Mouse (Mus musculus) testis, postnatal 10 days (tissue): Measurements from ENCODE around the gene Rgs6.

ENCODE experiments used
- DNase-seq: peaks from one replicate; pipeline ENCODE4 v3.0.0; 2021; ENCODE audit warnings: low spot score

Gene Rgs6

DNA sequence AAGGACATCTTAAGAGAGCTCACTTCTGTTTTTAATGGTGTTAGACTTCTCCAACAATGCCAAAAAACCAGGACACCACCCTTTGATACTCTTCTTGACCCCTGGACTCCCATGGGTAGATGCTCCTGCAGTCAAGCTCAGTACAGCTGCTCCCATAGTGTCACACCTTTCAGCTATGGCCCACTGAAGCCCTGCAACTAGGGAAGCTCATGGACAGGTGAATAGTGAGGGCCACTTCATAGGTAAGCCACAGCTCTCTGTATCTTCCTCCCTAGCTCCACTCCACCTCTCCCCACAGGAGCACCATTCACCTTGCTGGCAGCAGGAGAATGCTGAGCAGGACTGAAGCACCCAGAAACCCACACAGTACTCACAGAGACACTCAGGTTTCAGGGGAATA is 384.6 kb downstream of the Rgs6 start:
- DNase-seq: no peak

DNA sequence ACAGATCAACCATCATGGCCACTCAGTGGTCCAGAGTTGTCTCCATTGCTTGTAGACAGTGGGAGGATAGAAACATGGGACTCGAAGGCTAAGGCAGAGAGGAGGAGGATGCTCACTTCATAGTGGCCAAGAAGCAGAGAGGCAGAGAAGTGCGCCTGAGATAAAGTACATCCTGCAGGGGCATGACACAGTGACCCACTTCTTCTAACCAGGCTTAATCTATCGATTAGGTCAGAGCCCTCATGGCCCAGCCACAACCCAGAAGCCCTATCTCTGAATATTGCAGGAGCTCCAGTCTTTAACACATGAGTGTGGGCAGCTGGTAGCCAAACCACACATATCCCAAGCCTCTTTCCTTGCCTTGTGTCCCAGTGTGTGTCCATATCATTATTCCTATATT is 385.7 kb downstream of the Rgs6 start:
- no peak for DNase-seq

DNA sequence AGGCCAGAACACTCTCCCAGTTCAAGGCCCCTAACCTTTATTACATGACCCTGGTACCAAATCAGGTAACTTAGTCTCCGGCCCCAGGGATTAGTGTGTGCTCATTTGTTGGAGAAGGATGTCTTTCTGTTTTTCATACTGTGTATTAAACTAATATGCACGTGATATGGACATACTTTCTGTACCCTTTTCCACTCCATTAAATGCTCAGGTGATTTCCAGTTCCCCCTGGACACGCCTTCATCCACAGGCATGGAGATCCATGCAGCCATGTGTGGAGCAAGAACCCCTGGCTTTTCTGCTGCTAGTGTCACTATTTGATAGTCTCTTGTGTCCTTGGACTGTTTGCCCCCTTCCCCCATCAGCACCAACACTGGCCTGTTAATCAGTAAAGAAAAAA is 390.2 kb downstream of the Rgs6 start:
- no peak for DNase-seq

DNA sequence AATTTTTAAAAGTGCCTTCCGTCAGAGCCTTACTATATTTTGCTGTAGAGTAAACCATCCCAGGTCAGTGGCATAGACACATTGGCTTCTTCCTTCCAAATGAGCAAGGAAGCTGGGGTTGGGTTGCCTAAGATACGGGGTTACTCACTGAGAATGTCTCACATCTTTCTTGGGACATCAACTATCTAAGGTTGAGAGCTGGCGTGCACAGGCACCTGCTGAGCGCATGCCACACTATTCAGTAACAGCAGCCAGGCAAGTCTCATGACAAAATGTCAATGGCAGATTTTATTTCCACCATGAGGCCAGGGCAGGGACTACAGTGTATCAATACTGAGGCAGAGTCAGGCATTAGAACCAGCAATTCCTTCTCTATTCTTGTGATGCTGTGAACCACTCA is 394.6 kb downstream of the Rgs6 start:
- DNase-seq: no peak

DNA sequence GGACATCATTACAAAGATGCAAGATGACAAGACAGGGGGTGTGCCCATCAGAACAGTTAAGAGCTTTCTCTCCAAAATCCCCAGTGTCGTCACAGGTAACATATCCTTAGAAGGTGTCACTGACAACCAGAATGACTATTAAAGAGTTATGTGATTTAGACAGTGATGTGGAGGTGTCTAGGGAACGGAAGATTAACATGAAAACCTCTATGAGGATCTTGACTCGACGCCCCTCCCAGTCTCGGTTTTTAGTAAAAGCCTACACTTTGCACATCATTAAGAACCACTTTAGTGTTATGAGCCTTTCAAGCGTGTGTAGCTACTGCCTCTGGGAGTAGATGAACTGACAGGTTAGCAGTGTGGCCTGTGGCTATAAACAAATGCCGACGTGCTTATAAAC is 397.2 kb downstream of the Rgs6 start:
- DNase-seq: no peak

DNA sequence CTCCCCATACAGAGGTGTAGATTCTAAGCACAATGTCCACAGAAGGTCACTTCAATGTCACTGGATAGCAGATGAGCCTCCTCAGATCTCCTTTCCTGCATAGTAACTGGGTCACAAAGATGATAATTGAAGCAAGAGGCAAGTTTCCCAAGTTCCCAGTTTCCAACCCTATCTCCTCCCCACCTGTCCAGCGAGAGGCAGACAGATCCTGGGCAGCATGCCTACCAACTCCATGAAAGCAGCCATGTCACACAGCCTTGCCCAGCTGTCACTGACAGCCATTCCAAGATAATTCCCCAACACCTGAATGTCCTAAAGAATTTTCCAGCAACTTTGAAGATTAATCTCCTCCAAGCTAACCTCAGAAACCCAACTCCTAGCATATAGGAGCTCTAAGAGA is 399.6 kb downstream of the Rgs6 start:
- DNase-seq: no peak

DNA sequence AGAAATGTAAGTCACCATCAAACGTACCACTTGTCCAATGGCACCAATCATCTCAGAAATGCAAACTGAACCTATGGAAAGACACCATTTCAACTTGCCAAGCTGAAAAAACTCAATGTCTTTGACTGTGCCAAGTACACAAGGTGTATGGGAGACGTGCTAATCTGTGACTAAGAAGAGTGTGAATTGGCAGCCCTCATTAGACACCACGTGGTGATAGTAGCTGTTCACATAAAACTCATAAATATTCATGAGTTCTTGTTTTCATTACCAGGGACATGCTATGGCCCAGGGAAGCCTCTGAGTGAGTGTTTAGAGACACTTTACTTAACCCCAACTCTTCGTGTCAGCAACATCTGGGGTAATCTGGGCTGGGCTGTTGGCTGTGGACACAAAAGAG is 405.8 kb downstream of the Rgs6 start:
- DNase-seq: no peak

DNA sequence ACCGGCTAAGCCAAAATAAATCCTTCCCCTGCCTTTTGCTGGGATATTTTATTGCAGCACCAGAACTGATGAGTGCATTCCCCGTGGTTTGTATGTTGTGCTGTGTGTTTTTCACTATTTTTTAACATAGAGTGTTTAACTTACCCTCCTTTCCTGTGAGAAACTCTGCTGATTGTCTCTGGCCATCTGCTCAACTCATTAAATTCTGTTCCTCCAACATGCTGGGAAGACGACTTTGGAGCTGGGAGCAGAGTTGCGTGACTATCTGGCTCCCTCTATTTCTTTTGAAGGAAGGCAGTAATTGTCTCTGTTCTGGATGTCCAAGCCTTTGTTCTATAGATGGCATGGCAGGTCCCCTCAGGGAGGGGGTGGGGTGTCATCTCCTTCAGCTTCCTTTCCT is 408.7 kb downstream of the Rgs6 start:
- no peak for DNase-seq

DNA sequence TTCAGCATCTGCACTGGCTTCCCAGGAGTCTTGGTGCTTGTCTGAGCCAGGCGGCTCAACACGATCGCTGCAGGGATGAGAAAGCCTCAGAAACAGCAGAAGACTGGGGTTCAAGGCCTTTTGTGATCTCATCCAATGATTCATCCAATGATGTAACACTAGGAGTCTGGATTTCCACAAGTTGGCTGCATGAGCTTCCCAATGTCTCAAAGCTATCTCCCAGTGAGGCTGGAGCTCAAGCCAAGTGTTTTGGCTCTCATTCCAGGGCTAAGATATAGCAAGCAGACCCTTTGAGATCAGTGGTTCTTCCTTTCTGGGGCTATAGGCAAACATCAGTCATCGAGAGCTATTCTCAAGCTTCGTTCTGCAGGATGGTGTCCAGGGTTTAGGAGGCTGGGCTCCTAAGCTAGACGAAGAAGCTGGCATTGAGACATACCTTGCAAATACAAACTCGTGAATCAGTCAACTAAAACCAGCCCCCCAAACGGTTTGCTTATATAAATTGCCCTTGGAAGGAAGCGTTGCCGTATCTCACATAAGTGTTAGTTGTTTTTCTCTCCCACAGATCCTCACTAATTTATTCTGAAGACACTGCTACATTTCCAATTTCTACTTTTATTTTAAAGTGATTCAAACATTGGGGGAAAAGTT is 410.7 kb downstream of the Rgs6 start:
- DNase-seq: no peak

DNA sequence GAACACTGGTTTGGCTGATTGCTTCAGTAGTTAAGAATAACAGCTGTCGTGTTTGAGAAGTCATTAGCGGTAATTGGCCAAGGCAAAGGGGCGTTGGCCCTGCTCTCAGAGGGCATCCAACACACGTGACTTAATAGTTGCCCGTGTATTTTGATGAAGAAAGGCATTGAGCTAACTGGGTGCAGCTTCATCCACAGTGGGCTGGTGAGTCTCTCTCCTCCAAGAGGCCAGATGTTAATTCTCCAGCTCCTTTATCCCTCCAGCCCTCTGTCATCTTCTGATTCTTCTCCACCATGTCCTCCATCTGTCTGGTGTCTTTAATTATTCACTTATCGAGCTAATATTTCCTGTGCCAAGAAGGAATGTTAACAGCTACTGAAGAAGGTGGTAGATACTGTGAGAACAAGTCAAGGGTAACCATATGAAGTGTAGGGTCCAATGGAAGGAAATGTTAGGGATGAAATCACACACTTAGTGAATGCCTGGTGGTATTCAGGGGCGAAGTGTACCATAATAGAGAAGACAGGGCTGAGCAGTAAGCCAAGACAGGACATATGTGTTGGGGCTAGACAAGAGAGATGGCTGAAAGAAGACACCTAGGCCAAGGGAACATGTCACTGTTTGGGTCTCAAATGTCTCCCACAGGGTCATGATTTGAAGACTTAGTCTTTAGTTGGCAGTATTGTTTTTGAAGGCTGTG is 411.4 kb downstream of the Rgs6 start:
- no peak for DNase-seq

DNA sequence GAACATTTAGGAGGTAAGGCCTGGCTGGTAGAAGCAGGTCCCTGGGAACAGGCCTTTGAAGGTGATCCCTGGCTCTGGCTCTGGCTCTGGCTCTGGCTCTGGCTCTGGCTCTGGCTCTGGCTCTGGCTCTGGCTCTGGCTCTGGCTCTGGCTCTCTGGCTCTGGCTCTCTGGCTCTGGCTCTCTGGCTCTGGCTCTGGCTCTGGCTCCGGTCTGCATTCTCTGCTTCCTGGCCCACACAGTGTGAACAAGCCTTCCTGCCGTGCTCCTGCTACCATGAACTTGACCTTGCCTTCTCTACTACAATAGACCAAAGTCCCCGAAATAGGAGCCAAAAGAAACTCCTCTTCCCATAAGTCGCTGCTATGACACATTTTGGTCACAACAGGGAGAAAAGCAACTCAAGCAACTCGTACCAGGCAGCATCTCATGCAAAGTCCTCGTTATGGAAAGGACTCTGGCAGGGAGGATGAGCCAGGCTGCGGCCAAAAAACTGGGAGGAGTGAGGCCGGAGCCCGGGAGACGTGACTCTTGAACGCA is 412.0 kb downstream of the Rgs6 start:
- DNase-seq: no peak

DNA sequence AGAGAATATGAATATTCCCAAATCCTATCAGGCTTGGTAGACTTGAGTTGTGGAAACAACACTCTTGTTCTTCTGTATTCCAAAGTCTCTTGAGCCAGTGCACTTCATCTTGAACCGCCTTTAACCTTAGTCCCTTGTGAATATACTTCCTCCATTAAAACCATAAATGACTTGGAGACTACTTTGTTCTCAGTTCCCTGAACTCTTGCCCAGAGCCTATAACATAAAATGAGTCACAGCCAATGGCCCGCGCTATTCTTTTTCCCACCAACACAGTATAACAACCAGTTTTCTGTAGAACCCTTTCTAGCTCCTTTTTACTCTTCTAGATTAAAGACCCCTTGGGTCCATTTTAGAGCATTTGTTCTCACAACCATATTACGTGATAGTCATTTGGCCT is 412.9 kb downstream of the Rgs6 start:
- no peak for DNase-seq

DNA sequence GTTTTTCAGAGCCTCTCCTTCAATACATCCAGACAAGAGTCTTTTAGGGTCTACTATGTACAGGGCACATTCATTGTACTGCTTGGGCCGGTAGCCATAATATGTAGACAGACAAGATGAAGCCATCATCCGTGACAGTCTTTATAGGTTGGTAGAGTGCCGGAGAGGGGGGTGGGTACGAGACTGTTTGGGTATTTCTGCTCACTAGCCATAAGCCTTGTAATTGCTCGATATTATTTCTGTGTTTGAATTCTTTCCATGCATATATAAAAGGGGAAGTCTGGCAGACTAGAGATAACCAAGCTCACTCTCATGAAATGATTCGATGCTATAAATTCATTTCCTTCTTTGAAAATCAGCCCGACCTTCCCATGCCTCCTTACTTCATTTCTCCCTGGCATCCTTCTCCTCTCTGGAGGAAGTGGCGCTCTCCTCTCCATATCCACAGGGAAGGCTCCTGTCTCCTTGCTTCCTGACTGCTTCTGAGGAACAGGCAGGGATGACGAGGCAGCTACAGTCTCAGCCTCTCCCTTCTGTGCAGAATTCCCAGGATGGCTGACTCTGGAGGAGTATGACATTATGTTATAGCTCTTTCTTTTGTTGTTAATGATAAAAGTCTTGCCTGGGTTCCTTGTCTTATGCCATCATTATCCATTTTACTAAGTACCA is 416.1 kb downstream of the Rgs6 start:
- DNase-seq: no peak

DNA sequence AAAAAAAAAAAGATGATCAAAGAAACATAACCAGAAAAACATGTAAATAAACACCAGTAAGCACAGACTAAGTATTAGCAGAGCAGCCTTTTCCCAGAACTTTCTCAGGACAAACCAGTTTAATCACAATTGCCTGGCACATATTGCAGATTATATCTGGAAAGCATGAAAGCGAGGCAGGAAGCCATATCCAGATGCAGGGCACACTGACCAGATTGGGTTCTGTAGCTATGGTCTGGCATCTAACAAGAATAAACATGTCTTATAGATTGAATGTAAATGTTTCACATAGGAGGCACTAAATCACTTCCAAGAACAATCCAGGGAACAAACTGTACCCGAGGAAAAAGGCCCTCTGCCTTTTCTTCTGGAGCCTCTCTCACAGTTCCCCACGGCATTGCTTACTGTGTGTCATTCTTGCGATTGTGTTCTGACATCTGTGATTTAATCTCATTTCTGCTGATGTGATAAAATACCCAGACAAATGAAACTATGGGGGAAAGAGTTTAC is 423.0 kb downstream of the Rgs6 start:
- no peak for DNase-seq

DNA sequence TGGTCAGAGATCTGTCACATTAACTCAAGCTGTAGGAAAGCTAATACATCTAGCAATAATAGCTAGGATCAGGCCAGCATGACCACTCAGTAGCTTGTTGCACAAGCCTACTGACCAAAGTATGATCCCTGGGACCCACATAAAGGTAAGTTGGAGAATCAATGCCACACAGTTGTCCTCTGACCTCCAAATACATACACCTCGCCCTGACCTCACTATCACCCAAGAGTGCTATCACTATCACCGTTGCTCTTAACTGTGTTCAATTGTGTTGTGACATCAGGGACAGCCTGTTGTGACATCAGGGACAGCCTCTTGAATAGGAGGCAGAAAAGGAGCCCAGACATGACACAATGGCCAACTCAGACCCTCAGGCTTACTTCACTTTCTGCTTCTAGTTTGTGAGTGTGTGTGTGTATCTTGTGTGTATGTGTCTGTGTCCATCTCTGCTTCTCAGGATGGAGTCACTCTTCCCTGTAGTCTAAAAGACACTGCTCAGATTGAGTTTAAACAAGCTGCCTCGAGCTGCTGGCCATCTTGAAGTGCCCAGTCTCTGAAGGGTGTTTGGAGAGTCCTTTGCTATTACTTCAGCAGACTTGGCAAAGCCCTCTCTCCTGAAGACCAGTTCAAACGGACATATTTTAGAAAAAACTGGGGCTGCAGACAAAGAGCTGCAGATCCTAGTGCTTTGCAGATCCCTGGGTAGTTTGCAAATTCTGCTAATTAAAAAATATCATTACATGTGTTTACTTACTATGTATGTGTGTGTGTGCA is 426.0 kb downstream of the Rgs6 start:
- no peak for DNase-seq

DNA sequence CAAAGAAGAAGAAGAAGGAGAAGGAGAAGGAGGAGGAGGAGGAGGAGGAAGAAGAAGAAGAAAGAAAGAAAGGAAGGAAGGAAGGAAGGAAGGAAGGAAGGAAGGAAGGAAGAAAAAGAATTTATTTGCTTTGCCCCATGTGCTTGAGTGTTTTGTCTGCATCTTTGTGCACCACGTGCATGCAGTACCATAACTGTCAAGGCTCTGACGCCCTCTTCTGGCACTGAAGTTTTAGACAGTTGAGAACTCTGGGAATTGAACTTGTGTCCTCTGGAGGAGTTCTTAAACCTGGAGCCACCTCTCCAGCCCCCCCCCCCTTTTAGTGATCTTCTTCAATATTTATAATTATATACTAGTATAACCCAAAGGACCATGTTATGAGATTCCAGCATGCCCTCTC is 426.8 kb downstream of the Rgs6 start:
- DNase-seq: no peak

DNA sequence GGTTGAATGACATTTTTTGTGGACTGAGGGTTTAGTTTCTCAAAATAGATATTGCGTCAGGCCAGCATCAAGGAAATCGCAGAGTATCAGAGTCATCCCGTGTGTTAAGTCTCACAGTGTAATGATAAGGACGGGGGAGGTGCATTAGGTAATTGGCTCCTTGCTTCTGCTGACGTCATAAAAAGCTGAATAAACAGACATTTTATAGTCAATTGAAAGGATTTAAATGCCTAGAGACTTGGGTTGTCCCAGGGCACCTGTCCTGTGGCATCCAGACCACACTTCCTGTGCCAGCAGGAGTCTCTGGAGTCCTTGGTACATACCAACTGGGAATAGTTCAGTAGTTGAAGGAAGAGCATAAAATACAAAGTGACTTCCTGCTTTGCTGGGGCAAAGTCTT is 427.3 kb downstream of the Rgs6 start:
- DNase-seq: no peak

DNA sequence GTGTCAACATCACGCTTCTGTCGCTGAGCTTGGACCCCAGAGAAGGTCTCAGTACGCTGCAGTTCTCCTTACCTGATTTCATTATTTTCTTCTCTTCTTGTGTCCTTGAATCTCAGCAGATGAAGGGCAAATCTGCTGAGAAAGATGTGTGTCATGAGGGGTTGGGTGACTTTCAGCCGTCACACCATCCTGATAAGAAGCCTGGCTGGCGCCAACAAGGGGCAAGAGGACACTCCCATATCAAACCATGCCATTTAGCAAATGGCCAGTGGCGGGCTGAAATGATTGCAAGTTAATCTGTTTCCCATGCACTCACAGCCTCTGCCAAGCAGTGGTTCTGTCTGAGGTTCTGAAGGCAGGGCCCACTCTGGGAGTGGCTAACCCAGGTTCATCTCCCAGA is 428.4 kb downstream of the Rgs6 start:
- DNase-seq: no peak

DNA sequence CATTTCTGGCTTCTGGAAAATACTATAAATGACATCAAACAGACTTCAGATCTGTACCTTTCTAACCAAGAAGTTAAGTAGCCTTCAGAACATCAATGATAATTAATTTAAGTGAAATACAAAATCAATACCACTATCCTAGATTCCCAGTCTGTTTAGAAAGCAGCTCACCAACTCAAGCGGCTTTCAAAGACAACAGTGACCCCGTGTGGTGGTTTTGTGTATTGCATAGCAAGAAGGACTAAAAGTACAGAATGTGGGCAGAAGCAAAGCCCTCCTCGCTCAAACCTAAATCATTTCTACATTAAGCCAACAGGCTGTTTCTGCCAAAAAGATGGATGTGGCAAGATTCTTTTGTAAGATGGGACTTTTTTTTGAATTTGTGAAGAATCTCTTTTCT is 429.9 kb downstream of the Rgs6 start:
- DNase-seq: peak; percentile 91

DNA sequence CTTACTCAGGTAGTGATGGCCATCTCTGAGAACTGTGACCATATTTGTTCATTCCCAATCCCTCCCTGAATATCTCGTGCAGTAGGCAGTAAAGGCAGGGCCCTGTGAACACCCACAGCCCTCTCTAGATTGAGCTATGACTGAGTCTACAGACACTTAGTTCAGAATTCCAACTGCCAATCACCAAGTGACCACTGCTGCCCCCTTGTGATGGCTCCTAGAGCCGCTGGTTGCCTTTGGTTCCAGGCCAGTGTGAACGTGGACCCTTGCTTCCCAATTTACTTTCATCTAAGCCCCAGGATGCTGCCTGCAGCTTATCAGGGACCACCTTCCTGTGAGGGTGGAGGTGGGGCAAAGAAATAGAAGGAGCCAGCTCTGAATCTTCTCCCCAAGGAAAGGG is 438.9 kb downstream of the Rgs6 start:
- DNase-seq: no peak

DNA sequence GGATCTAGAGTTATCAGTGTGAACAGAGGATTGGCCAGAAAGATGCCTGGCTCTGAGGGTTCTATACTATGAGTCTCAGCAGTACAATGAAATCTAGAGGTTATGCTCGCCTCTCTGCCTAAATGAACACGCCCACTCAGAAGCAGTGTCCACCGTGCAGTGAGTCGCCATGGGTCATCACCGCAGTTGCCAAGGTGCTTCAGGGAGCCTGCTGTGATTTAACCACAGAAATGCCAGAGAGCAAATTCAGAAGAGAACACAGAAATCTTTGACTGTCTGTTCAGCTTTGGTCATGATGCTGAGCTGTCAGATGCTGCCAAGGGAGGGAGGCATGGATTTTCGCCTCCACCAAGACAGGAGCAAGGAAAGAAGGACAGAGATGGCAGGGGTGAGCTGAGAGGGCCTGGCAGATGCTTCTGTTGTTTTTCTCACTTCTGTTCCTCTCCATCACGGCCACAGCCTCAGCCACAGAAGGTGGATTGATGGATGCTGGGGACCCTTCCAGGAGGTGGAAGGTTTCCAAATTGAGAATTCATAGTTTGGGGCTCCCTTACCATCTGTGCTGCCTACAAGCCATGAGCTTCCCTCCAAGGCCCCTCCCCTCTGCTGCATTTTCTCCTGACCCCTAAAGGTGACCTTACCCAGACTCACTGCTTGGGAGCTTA is 445.2 kb downstream of the Rgs6 start:
- no peak for DNase-seq
